Mouse (Mus musculus): ENCODE data around the gene Ireb2.

- TF ChIP-seq HCFC1 (IDR thresholded peaks at IDR 0.05; ENCODE audit: borderline replicate concordance, insufficient read depth, low read length): no peak
- no peak for TF ChIP-seq CHD2 (IDR thresholded peaks at IDR 0.05; ENCODE audit: low read depth, low read length)
- TF ChIP-seq ZNF384 (IDR thresholded peaks at IDR 0.05; ENCODE audit: low read depth, low read length): no peak
These were observed 68.2 kb downstream of the Ireb2 start for GRCm38 (mm10) chr9:54931765-54932164.
